Mouse (Mus musculus): ENCODE data around the gene Dnaaf2. TPM values are rescaled to one million over a fixed set of nuclear protein-coding genes. Genes with fewer than 3 reads are reported as not detected.

Dnaaf2 gene
- polyA plus RNA-seq (2015; fragmentation: Nextera tagmentation; extraction: Ambion mirVana), result 11.0 and 14.2 TPM in 2 replicates

GRCm38 (mm10) chr12:69198164-69198535, at the start of gene Dnaaf2:
Dnaaf2 (minus strand) TSS chr12:69198429.
- Histone ChIP-seq H3K27me3 (no peaks in the 10 kb centered on the region), H3K36me3 (peaks cover 27% of the 10 kb centered on the region; the same call in 1 of the 2 replicates), H3K4me3 (replicated peaks) (peak within 1 kb of the TSS; percentile 74), H3K4me2 (replicated peaks) (peak within 1 kb of the TSS; percentile 88), H3K4me1 (peaks cover 25% of the 10 kb centered on the region), H3K9me3 (replicated peaks) (no peaks in the 10 kb centered on the region), H3K27ac (replicated peaks) (peak within 1 kb of the TSS; percentile 91), H3K9ac (peak within 1 kb of the TSS; percentile 79)
- ATAC-seq (ENCODE audit: insufficient number of reproducible peaks, low FRiP score, low TSS enrichment, low read depth), result peak; percentile 28; the same call in 1 of the 2 replicates
- 2% methylated on average over 18 of the region's 18 CpGs for WGBS

GRCm38 (mm10) chr12:69241771-69242431, 43.7 kb upstream of the Dnaaf2 start:
- Histone ChIP-seq H3K4me3 (replicated peaks) (peak overlapping the region; percentile 79), H3K4me1 (peaks cover 5% of the 10 kb centered on the region), H3K9ac (peak overlapping the region; percentile 71), H3K36me3 (no peaks in the 10 kb centered on the region), H3K27me3 (no peaks in the 10 kb centered on the region), H3K27ac (replicated peaks) (peak overlapping the region; percentile 86), H3K9me3 (replicated peaks) (no peaks in the 10 kb centered on the region), H3K4me2 (replicated peaks) (peak overlapping the region; percentile 74)
- peak; percentile 81 for ATAC-seq (ENCODE audit: insufficient number of reproducible peaks, low FRiP score, low TSS enrichment, low read depth)
- under 1% methylated on average over 62 of the region's 64 CpGs for WGBS

- Histone ChIP-seq H3K27me3 (no peaks in the 10 kb centered on the region), H3K4me3 (replicated peaks) (peak overlapping the region; percentile 79), H3K4me2 (replicated peaks) (peak overlapping the region; percentile 74), H3K36me3 (no peaks in the 10 kb centered on the region), H3K9me3 (replicated peaks) (no peaks in the 10 kb centered on the region), H3K27ac (replicated peaks) (peak overlapping the region; percentile 86), H3K9ac (peak overlapping the region; percentile 71), H3K4me1 (peaks cover 5% of the 10 kb centered on the region)
- no peak for ATAC-seq (ENCODE audit: insufficient number of reproducible peaks, low FRiP score, low TSS enrichment, low read depth)
- 0% methylated on average over 3 of the region's 3 CpGs for WGBS
Observed at GRCm38 (mm10) chr12:69241405-69241770, 43.2 kb upstream of the Dnaaf2 start.

- H3K4me1 ChIP-seq, result peaks cover 5% of the 10 kb centered on the region
- peak within 1 kb of the TSS; percentile 79 for H3K4me3 ChIP-seq (replicated peaks)
- peak within 1 kb of the TSS; percentile 74 for H3K4me2 ChIP-seq (replicated peaks)
- 63% methylated on average over 6 of the region's 6 CpGs for WGBS
- H3K9ac ChIP-seq, result peak within 1 kb of the TSS; percentile 71
- H3K36me3 ChIP-seq, result no peaks in the 10 kb centered on the region
- no peaks in the 10 kb centered on the region for H3K27me3 ChIP-seq
- no peaks in the 10 kb centered on the region for H3K9me3 ChIP-seq (replicated peaks)
- H3K27ac ChIP-seq (replicated peaks), result peak within 1 kb of the TSS; percentile 86
- ATAC-seq (ENCODE audit: insufficient number of reproducible peaks, low FRiP score, low TSS enrichment, low read depth), result no peak
Observed at GRCm38 (mm10) chr12:69240876-69241275, 42.6 kb upstream of the Dnaaf2 start, which contains the start of gene Klhdc1. Klhdc1 (plus strand) TSS chr12:69241176.

- Histone ChIP-seq H3K9me3 (replicated peaks) (no peaks in the 10 kb centered on the region), H3K4me1 (peaks cover 5% of the 10 kb centered on the region), H3K27me3 (no peaks in the 10 kb centered on the region), H3K4me3 (replicated peaks) (no peak overlapping the region), H3K27ac (replicated peaks) (no peak overlapping the region), H3K36me3 (no peaks in the 10 kb centered on the region), H3K9ac (no peak overlapping the region), H3K4me2 (replicated peaks) (no peak overlapping the region)
- WGBS, result 36% methylated on average over 3 of the region's 3 CpGs
- no peak for ATAC-seq (ENCODE audit: insufficient number of reproducible peaks, low FRiP score, low TSS enrichment, low read depth)
Observed at GRCm38 (mm10) chr12:69238284-69238683, 40.1 kb upstream of the Dnaaf2 start.

- no peaks in the 10 kb centered on the region; the same call in 1 of the 2 replicates for H3K4me1 ChIP-seq
- 85% methylated on average over 6 of the region's 6 CpGs for WGBS
- H3K9ac ChIP-seq, result no peak overlapping the region
- H3K27me3 ChIP-seq, result no peaks in the 10 kb centered on the region
- H3K36me3 ChIP-seq, result no peaks in the 10 kb centered on the region
- H3K9me3 ChIP-seq (replicated peaks), result no peaks in the 10 kb centered on the region
- no peak overlapping the region for H3K4me3 ChIP-seq (replicated peaks)
- H3K4me2 ChIP-seq (replicated peaks), result no peak overlapping the region
- no peak overlapping the region for H3K27ac ChIP-seq (replicated peaks)
- no peak for ATAC-seq (ENCODE audit: insufficient number of reproducible peaks, low FRiP score, low TSS enrichment, low read depth)
Observed at GRCm38 (mm10) chr12:69235782-69236181, 37.6 kb upstream of the Dnaaf2 start.

GRCm38 (mm10) chr12:69229251-69229650, 31.0 kb upstream of the Dnaaf2 start:
- peaks cover 14% of the 10 kb centered on the region for H3K36me3 ChIP-seq
- no peak overlapping the region for H3K4me3 ChIP-seq (replicated peaks)
- WGBS, result 61% methylated on average over 2 of the region's 2 CpGs
- peaks cover 8% of the 10 kb centered on the region; the same call in 1 of the 2 replicates for H3K4me1 ChIP-seq
- no peak overlapping the region for H3K9ac ChIP-seq
- H3K9me3 ChIP-seq (replicated peaks), result no peaks in the 10 kb centered on the region
- H3K4me2 ChIP-seq (replicated peaks), result no peak overlapping the region
- H3K27ac ChIP-seq (replicated peaks), result no peak overlapping the region
- no peak for ATAC-seq (ENCODE audit: insufficient number of reproducible peaks, low FRiP score, low TSS enrichment, low read depth)
- H3K27me3 ChIP-seq, result no peaks in the 10 kb centered on the region

- peaks cover 8% of the 10 kb centered on the region; the same call in 1 of the 2 replicates for H3K4me1 ChIP-seq
- no peaks in the 10 kb centered on the region for H3K27me3 ChIP-seq
- H3K9me3 ChIP-seq (replicated peaks), result no peaks in the 10 kb centered on the region
- under 1% methylated on average over 37 of the region's 37 CpGs for WGBS
- peak within 1 kb of the TSS; percentile 52 for H3K4me2 ChIP-seq (replicated peaks)
- peaks cover 17% of the 10 kb centered on the region for H3K36me3 ChIP-seq
- peak; percentile 95 for ATAC-seq (ENCODE audit: insufficient number of reproducible peaks, low FRiP score, low TSS enrichment, low read depth)
- H3K27ac ChIP-seq (replicated peaks), result peak within 1 kb of the TSS; percentile 94
- H3K9ac ChIP-seq, result peak within 1 kb of the TSS; percentile 31
- peak within 1 kb of the TSS; percentile 77 for H3K4me3 ChIP-seq (replicated peaks)
Observed at GRCm38 (mm10) chr12:69227776-69228466, 29.7 kb upstream of the Dnaaf2 start, which contains the start of gene Pole2. Pole2 (minus strand) TSS chr12:69228195.

GRCm38 (mm10) chr12:69220613-69221277, 22.5 kb upstream of the Dnaaf2 start:
- ATAC-seq (ENCODE audit: insufficient number of reproducible peaks, low FRiP score, low TSS enrichment, low read depth), result no peak
- H3K4me3 ChIP-seq (replicated peaks), result no peak overlapping the region
- no peak overlapping the region for H3K9ac ChIP-seq
- no peaks in the 10 kb centered on the region for H3K27me3 ChIP-seq
- no peaks in the 10 kb centered on the region for H3K4me1 ChIP-seq
- 87% methylated on average over 19 of the region's 19 CpGs for WGBS
- no peak overlapping the region for H3K27ac ChIP-seq (replicated peaks)
- H3K4me2 ChIP-seq (replicated peaks), result no peak overlapping the region
- peaks cover 45% of the 10 kb centered on the region for H3K36me3 ChIP-seq
- no peaks in the 10 kb centered on the region for H3K9me3 ChIP-seq (replicated peaks)

- Histone ChIP-seq H3K27ac (replicated peaks) (no peak overlapping the region), H3K4me1 (no peaks in the 10 kb centered on the region), H3K9me3 (replicated peaks) (no peaks in the 10 kb centered on the region), H3K4me3 (replicated peaks) (no peak overlapping the region), H3K36me3 (peaks cover 56% of the 10 kb centered on the region), H3K27me3 (no peaks in the 10 kb centered on the region), H3K4me2 (replicated peaks) (no peak overlapping the region), H3K9ac (no peak overlapping the region)
- WGBS, result 95% methylated on average over 7 of the region's 7 CpGs
- ATAC-seq (ENCODE audit: insufficient number of reproducible peaks, low FRiP score, low TSS enrichment, low read depth), result no peak
Observed at GRCm38 (mm10) chr12:69216587-69216986, 18.4 kb upstream of the Dnaaf2 start.

All from embryonic facial prominence, embryonic 15.5 days (tissue).